Mouse (Mus musculus) layer of hippocampus, adult 9-11 months (tissue): ENCODE results near the gene Zfp266.

Source experiments
- DNase-seq: peaks from one replicate; pipeline ENCODE4 v3.0.0; 2022

The Zfp266 gene

GRCm38 (mm10) chr9:20491858-20492526, 29.2 kb downstream of the Zfp266 start:
- DNase-seq = no peak

GRCm38 (mm10) chr9:20489536-20489935, 31.7 kb downstream of the Zfp266 start:
- no peak for DNase-seq

DNA sequence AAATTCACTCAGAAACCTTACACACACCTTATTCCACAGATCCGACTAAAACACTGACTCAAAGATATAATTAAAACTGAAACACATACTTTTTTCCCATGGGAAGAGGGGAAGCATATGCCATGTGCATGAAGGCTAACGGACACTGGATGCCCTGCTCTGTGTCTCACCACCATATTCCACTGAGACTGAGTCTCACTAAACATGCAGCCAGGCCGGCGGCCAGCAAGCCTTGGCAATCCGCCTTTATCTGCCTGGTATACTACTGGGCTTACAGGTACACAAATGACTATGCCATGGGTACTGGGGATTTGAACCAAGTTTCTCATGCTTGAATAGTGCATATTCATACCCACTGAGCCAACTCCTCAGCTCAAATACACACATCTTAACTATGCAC, 41.8 kb downstream of the Zfp266 start:
- no peak for DNase-seq

DNA sequence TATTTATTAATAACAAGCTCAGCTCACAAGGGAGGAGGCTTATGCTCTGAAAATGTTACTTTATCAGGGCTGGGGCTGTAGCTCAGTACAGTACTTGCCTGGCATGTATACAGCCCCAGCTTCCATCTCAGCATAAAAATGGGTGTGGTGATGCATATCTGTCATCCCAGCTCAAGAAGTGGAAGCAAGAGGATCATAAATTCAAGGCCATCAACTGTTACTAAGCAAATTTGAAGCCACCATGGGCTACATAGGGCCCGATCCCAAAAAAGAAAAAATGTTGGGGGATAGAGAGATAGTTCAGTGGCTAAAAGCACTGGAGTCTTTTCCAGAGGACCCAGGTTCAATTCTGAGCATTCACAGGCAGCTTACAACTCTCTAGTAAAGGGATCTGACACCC, 44.6 kb downstream of the Zfp266 start:
- DNase-seq = no peak

DNA sequence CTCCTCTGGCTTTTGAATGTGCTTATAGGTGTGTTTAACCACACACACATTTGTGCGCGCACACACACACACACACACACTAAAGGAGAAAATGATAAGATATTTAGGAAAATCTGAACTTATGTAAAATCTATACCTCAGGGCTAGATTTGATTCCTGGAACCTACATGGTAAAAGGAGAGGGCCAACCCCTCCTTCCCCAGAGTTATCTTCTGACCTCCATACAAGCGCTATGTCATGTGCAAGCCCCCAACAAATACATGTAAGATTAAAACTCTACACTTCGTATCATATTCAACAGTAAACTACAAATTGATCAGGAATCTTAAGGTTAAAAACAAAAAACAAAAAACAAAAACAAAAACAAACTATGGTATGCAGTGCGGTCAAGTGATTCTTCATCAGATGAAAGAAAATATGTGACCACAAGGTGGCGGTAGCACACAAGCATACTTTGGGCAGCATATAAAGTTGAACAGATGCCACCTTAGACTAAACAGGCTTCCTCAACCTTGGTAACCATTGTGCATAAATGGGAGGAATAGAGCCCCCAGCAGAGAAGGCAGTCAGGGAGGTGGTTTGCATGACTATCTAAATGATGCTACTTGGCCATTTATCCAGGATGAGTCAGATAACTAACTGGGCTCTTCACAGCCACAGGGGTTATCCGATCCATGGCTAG, 54.3 kb downstream of the Zfp266 start:
- DNase-seq = peak; percentile 34

- DNase-seq = peak; percentile 74
Measured at GRCm38 (mm10) chr9:20459377-20460317, 61.6 kb downstream of the Zfp266 start, which contains the start of gene Zfp26. Zfp26 (minus strand) TSS chr9:20460162.

DNA sequence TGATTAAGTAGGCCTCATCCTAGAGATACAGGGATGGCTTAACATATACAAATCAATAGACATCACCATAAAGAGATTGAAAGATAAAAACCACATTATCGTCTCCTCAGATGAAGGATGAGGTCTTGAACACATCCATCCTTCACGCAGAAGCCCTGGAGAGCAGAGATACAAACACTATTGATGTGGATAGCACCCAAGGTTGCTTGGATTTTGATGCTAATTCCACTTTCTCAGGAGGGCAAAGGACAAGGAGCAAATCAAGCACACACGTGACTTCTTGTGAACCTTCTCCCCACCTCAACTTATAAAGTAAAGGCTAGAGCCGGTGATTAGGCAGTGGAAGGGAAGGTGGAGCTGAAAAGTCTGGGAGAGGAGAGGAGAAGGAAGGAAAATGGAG, 67.6 kb downstream of the Zfp266 start:
- no peak for DNase-seq

DNA sequence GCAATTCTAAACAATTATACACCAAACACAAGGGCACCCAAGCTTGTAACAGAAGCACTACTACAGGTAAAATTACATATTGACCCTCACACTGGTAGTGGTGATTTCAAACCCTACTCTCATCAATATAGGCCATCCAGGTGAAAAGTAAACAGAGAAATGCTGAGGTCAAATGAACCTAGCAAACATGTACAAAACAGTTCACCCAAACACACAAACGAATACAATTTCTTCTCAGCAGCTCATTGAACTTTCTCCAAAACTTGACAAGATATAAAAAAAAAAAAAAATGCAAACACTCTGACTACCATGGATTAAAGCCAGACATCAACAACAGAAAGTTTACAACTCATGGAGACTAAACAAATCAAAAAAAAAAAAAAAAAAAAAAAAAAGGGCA, 69.7 kb downstream of the Zfp266 start:
- no peak for DNase-seq
